Mouse (Mus musculus) ES-Bruce4 (cell line): Measurements from ENCODE around the gene Mtln.

Experiments
- CTCF ChIP-seq: IDR thresholded peaks from one replicate; pipeline ENCODE4 v1.8.1; 2011; ENCODE audit warnings: low read depth, low read length
- POLR2A ChIP-seq: IDR thresholded peaks from one replicate; pipeline ENCODE4 v1.8.1; 2011; ENCODE audit warnings: low read length; ENCODE audit not compliant: insufficient read depth

GRCm38 (mm10) chr2:127760429-127761000 is 31.8 kb downstream of the Mtln start:
- no peak for TF ChIP-seq POLR2A
- no peak for TF ChIP-seq CTCF
